Mouse (Mus musculus) c-Kit-positive CD71-positive TER-119-negative erythroid progenitor cells, embryonic 14.5 days (primary cell): ENCODE measurements around the gene Slc26a5.
A peak's percentile ranks its signal among the peaks of the same experiment; 100 is the strongest.

Experiments used
- DNase-seq: peaks from one replicate; pipeline ENCODE4 v3.0.0-alpha.2; 2013; ENCODE audit warnings: low read depth

The Slc26a5 gene

DNA sequence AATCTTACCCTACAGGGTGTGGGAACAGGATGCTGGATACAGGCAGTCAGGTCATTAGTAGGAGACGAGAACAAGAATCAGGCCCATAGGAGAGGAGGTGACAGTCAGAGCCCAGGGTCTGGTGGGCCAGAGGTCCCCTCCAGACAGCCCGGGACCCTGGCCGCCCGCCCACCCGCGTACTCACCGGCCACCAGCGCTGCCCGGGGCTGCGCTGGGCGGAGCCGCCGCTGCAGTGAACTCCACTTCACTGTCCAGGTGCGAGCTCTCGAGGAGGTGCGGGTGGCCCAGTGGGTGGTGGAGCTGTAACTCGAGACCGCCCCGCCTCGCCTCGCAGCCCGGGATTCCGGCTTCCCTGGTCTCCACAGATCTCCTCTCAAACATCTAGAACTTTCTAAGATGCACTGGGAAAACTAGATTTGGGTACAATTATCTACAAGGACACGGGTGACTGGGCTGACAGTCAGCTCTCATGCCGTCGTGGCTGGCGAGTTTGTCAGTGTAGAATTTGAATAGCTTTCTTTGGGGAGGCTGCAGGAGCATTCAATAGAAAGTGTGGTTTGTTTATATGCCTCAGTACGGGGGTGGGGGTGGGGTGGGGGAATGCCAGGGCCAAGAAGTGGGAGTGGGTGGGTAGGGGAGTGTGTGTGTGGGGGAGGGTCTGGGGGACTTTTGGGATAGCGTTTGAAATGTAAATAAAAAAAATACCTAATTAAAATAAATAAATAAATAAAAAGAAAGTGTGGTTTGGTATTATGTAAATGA, at the start of gene Slc26a5:
TSS of gene Slc26a5 (minus strand) at position 259 of the 762 bp plus-strand sequence.
- no peak for DNase-seq

DNA sequence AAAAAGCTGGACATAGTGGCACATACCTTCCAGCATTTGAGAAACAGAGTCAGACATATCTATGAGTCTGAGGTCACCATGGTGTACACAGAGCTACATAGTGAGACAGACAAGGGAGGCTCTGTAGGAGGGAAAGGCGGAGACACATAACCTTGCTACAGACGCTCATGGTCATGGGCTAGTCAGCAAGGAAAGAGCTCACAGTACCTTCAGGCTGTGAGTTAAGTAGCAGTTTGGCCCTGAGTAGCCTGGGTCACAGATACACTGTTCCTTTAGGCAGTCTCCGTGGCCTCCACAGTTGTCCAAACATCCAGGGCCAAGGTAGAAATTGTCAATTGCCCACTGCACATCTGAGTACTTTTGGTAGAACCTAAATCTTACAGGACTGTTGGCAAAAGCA, 49.4 kb upstream of the Slc26a5 start:
- no peak for DNase-seq

- no peak for DNase-seq
Observed at GRCm38 (mm10) chr5:21912835-21913530, 47.6 kb upstream of the Slc26a5 start.

DNA sequence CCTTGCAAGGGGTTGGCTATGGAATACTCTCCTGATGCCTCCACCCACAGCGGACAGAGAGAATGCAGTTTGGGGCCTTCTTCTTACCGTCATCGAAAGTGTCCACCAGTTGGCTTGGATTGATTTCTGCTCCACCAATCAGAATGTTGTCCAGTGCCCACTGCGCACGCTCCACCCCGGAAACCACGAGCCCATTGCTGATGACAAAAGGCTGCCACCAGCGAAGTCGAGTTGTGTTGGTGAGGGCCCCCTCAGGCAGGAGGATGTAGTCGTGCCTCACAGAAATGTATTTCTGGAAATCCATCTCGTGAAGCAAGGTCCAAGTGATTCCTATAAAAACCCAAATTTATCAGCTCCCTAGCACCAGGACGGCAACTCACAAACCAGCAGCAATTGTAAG, 45.3 kb upstream of the Slc26a5 start:
- DNase-seq: no peak

GRCm38 (mm10) chr5:21909713-21910112, 44.3 kb upstream of the Slc26a5 start:
- no peak for DNase-seq

GRCm38 (mm10) chr5:21901411-21901810, 36.0 kb upstream of the Slc26a5 start:
- DNase-seq: no peak

GRCm38 (mm10) chr5:21900891-21901290, 35.5 kb upstream of the Slc26a5 start:
- DNase-seq: no peak

- no peak for DNase-seq
Observed at GRCm38 (mm10) chr5:21898875-21899274, 33.5 kb upstream of the Slc26a5 start.

GRCm38 (mm10) chr5:21896586-21896985, 31.2 kb upstream of the Slc26a5 start:
- DNase-seq: no peak

GRCm38 (mm10) chr5:21894168-21894567, 28.8 kb upstream of the Slc26a5 start:
- no peak for DNase-seq

DNA sequence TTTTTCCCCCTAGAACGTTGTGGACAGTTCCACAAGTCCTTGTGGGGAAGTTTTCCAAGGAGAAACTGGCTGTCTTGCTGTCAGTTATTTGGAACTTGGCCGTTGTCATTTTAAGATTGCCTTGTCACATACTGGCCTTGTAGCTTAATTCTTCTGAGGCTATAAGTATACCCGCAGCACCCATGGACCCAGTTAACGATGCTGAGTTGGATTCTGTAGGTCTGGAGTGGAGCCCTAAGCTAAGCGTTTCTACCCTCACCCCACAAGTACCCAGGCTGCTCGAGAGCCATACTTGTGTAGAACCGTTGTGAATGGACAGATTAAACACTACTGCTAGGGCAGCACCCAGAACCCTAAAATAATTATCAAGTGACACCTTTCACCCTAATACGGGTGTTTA, 1.3 kb upstream of the Slc26a5 start:
- no peak for DNase-seq

DNA sequence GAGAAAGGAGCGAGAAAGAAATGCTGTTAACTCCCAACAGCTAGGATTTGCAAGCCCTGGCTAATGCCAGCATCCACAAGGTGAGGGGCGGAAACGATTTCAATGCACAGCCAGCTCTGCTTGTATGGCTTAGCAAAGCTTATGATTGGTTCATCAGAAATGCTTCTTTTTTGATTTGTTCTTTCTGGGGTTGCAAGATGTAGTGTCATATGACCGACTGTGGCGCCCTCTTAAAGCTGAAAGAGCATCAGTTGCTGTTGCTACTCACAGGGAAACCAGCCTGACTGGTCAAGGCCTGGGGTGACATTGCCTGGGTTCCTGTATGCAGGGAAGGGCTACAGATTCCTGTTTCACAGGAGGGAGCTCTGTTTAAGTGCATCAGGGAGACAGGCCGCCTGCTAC, 908 bp upstream of the Slc26a5 start:
- no peak for DNase-seq

GRCm38 (mm10) chr5:21858653-21859052, 6.8 kb downstream of the Slc26a5 start:
- DNase-seq: no peak

GRCm38 (mm10) chr5:21851679-21852340, 13.6 kb downstream of the Slc26a5 start:
- no peak for DNase-seq

- no peak for DNase-seq
Observed at GRCm38 (mm10) chr5:21847438-21847837, 18.0 kb downstream of the Slc26a5 start.

GRCm38 (mm10) chr5:21846616-21847290, 18.7 kb downstream of the Slc26a5 start:
- DNase-seq: no peak

- DNase-seq: no peak
Observed at GRCm38 (mm10) chr5:21844676-21845075, 20.7 kb downstream of the Slc26a5 start.

DNA sequence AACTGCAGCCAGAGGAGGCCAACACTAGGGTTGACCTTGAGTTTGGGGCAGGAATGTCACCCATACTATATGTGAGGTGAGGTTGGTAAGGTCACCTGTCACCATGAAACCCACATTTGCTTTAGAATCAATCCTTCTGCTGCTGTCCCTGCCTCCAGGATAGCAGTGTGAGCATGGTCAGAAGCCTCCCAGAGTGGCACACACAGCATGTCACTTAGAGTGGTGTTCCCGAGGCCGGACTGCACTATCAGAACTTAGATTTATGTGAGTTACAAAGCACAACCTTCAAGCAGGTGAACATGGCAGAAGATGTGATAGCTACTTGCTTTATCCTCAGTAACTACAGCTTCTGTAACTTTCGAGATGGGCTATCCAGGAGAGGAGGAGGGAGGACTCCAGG, 33.6 kb downstream of the Slc26a5 start:
- DNase-seq: no peak

DNA sequence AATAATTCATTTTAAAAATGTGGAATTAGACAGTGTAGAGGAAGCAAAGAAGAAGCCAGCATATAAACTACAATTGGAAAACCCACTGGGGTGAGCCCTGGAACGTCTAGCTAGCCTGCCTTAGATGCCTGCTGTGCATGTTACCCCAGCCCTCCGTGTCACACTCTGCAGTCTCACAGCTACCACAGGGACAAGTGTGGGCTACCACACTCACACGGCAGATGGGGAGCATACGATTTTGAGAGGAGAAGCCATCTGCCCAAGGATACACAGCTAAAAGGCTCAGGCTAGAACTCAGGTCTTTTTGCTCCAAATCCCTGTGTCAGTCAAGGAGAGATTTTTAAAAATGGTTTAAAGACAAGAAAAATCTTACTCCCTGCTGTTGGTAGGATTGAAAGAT, 36.5 kb downstream of the Slc26a5 start:
- DNase-seq: no peak

DNA sequence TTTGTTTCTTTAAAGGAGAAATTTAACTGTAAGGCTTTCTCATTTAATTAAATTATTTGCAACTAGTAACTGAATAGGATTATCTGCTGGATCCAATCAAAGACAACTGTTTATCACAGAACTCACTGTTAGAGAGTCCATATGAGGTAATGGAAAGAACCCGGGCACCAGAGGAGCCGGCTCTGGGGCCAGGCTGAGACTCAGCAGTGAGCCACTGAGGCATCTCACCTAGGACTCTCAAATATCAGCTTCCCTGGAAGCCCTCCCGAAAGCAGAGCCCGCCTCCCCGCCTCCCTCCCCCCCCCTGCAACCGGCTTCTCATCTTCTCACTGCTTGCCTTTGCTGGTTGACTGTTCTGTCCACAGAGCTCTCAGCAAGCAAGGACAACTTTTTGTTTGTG, 37.8 kb downstream of the Slc26a5 start:
- no peak for DNase-seq

DNA sequence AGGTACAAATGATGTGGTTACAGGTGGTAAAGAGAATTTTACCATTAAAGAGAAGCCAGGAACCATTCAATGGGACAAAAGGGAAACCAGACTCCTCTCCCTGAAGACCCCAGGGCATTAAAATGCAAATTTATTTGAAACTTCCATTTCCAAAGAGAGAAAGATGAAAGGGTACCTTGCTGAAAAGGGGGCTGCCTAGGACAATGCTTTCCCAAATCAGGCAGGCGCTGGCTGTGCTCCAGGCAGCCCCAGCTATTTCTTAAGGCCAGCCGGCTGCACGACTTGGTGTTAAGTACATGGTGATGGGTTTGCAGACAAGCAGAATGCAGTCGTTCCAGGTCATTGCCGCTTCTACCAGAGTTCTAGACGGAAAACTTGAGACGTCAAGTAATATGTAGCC, 39.0 kb downstream of the Slc26a5 start:
- no peak for DNase-seq

GRCm38 (mm10) chr5:21813994-21814393, 51.4 kb downstream of the Slc26a5 start:
- DNase-seq: peak; percentile 15

- DNase-seq: no peak
Observed at GRCm38 (mm10) chr5:21810924-21811323, 54.5 kb downstream of the Slc26a5 start.
